Mouse (Mus musculus) limb, embryonic 14.5 days (tissue): ENCODE data around the gene Axin1. TPM values are rescaled to one million over a fixed set of nuclear protein-coding genes. Genes with fewer than 3 reads are reported as not detected.
A peak's percentile ranks its signal among the peaks of the same experiment; 100 is the strongest.

Experiments
- ATAC-seq: fragments of 200-750 bp; cut with Nextera tagmentation; 2 replicates; pipeline ENCODE4 v1.8.0; 2017; ENCODE audit warnings: low read depth, moderate number of reproducible peaks, moderate TSS enrichment; ENCODE audit not compliant: low FRiP score
- DNase-seq: peaks from one replicate; pipeline ENCODE4 v3.0.0-alpha.2; 2015; ENCODE audit warnings: low spot score
- H3K27ac ChIP-seq: fragments of 300-500 bp; sonication (generic); replicated peaks from 2 replicates; pipeline ENCODE4 v1.5.1; 2014; ENCODE audit warnings: low read depth, mild to moderate bottlenecking, low read length, moderate library complexity, mixed read lengths
- H3K27me3 ChIP-seq: fragments of 300-500 bp; sonication (generic); 2 replicates; pipeline ENCODE4 v1.6.1; 2014; ENCODE audit warnings: low read length, mixed read lengths; ENCODE audit not compliant: control insufficient read depth, insufficient read depth
- H3K36me3 ChIP-seq: fragments of 300-500 bp; sonication (generic); 2 replicates; pipeline ENCODE4 v1.6.1; 2014; ENCODE audit warnings: mild to moderate bottlenecking, low read length, moderate library complexity, mixed read lengths; ENCODE audit not compliant: control insufficient read depth, insufficient read depth
- H3K4me1 ChIP-seq: fragments of 300-500 bp; sonication (generic); 2 replicates; pipeline ENCODE4 v1.6.1; 2014; ENCODE audit warnings: antibody characterized with exemption, low read length, mixed read lengths; ENCODE audit not compliant: control insufficient read depth, insufficient read depth
- H3K4me2 ChIP-seq: fragments of 300-500 bp; sonication (generic); replicated peaks from 2 replicates; pipeline ENCODE4 v1.6.1; 2014; ENCODE audit warnings: low read depth, mild to moderate bottlenecking, low read length, moderate library complexity; ENCODE audit not compliant: severe bottlenecking
- H3K4me3 ChIP-seq: fragments of 300-500 bp; sonication (generic); replicated peaks from 2 replicates; pipeline ENCODE4 v1.5.1; 2014; ENCODE audit warnings: low read length
- H3K9ac ChIP-seq: fragments of 300-500 bp; sonication (generic); 2 replicates; pipeline ENCODE4 v1.6.1; 2014; ENCODE audit warnings: mild to moderate bottlenecking, low read depth, low read length, moderate library complexity; ENCODE audit not compliant: severe bottlenecking
- H3K9me3 ChIP-seq: fragments of 300-500 bp; sonication (generic); 2 replicates; pipeline ENCODE4 v1.6.1; 2016; ENCODE audit warnings: low read length; ENCODE audit not compliant: control insufficient read depth
- POLR2A ChIP-seq: fragments of 200-500 bp; IDR thresholded peaks from 2 replicates; pipeline ENCODE4 v1.8.0; 2012; ENCODE audit warnings: inconsistent platforms, mild to moderate bottlenecking, moderate library complexity, borderline replicate concordance; ENCODE audit not compliant: insufficient read depth, insufficient read length; ENCODE audit errors: extremely low read depth
- WGBS: fragments of 180-500 bp; shearing (Covaris S2); extraction: QIAGEN DNeasy Blood & Tissue Kit; methylation state at CpG from one replicate; pipeline ENCODE4 v1.1.7; 2014; 5-methylcytosine and 5-hydroxymethylcytosine counted together
- polyA plus RNA-seq, 2 experiments: library from polyadenylated mRNA; depleted of rRNA in 1 of 2; stranded (reverse) in 1 of 2; unstranded in 1 of 2; fragments of >200 nt; fragmentation: Nextera tagmentation in 1 of 2; extraction: Ambion mirVana in 1 of 2; gene quantifications; 2 replicates each; pipeline versions ENCODE4 v1.2.1 to v1.2.3; 2012 to 2014

Gene Axin1
- polyA plus RNA-seq, 2 experiments: 22.3 to 36.1 TPM

- no peak for TF ChIP-seq POLR2A
- H3K36me3 ChIP-seq: no peaks in the 10 kb centered on the region
- no peaks in the 10 kb centered on the region for H3K27me3 ChIP-seq
- H3K27ac ChIP-seq: peak within 1 kb of the TSS; percentile 85
- H3K4me3 ChIP-seq: peak within 1 kb of the TSS; percentile 62
- 15% methylated on average over 22 of the region's 33 CpGs for WGBS
- peak within 1 kb of the TSS; percentile 58 for H3K9ac ChIP-seq
- H3K9me3 ChIP-seq: no peaks in the 10 kb centered on the region
- H3K4me1 ChIP-seq: peaks cover 3% of the 10 kb centered on the region; the same call in 1 of the 2 replicates
- DNase-seq (peak; percentile 97), ATAC-seq (peak; percentile 97)
- peak within 1 kb of the TSS; percentile 56 for H3K4me2 ChIP-seq
Measured at GRCm38 (mm10) chr17:26244101-26244841, 105.8 kb downstream of the Axin1 start, which contains the start of gene Fam234a. Gene Fam234a, minus strand, starts transcription at chr17:26244242.

Other genes starting within 250 kb of the Axin1 start
- 53.3 and 73.6 TPM in 2 replicates for gene Rab40c, start 219.0 kb upstream of the Axin1 start, polyA plus RNA-seq (2012; rRNA removed)
- gene Rab40c, start 219.0 kb upstream of the Axin1 start, polyA plus RNA-seq (2014; fragmentation: Nextera tagmentation; extraction: Ambion mirVana): 20.8 and 23.2 TPM in 2 replicates
- 95.4 and 141 TPM in 2 replicates for gene Pigq, start 193.8 kb upstream of the Axin1 start, polyA plus RNA-seq (2012; rRNA removed)
- gene Pigq, start 193.8 kb upstream of the Axin1 start, polyA plus RNA-seq (2014; fragmentation: Nextera tagmentation; extraction: Ambion mirVana): 48.7 and 48.8 TPM in 2 replicates
- 0.10 TPM in 2 replicates for gene Nhlrc4, start 193.7 kb upstream of the Axin1 start, polyA plus RNA-seq (2012; rRNA removed)
- gene Nhlrc4, start 193.7 kb upstream of the Axin1 start, polyA plus RNA-seq (2014; fragmentation: Nextera tagmentation; extraction: Ambion mirVana): not detected in 2 replicates
- 0.25 and 0.26 TPM in 2 replicates for gene A930017K11Rik, start 186.1 kb upstream of the Axin1 start, polyA plus RNA-seq (2012; rRNA removed)
- gene A930017K11Rik, start 186.1 kb upstream of the Axin1 start, polyA plus RNA-seq (2014; fragmentation: Nextera tagmentation; extraction: Ambion mirVana): 0.23 and 0.35 TPM in 2 replicates
- 50.1 and 70.4 TPM in 2 replicates for gene Capn15, start 152.9 kb upstream of the Axin1 start, polyA plus RNA-seq (2012; rRNA removed)
- 31.0 and 31.2 TPM in 2 replicates for gene Capn15, start 152.9 kb upstream of the Axin1 start, polyA plus RNA-seq (2014; fragmentation: Nextera tagmentation; extraction: Ambion mirVana)
- gene Rab11fip3, start 69.1 kb upstream of the Axin1 start, polyA plus RNA-seq (2012; rRNA removed): 39.0 and 47.9 TPM in 2 replicates
- gene Rab11fip3, start 69.1 kb upstream of the Axin1 start, polyA plus RNA-seq (2014; fragmentation: Nextera tagmentation; extraction: Ambion mirVana): 17.8 and 18.0 TPM in 2 replicates
- gene Decr2, start 48.4 kb upstream of the Axin1 start, polyA plus RNA-seq (2012; rRNA removed): 32.5 and 34.7 TPM in 2 replicates
- gene Decr2, start 48.4 kb upstream of the Axin1 start, polyA plus RNA-seq (2014; fragmentation: Nextera tagmentation; extraction: Ambion mirVana): 19.0 and 23.3 TPM in 2 replicates
- 133 and 176 TPM in 2 replicates for gene Nme4, start 43.1 kb upstream of the Axin1 start, polyA plus RNA-seq (2012; rRNA removed)
- 104 and 106 TPM in 2 replicates for gene Nme4, start 43.1 kb upstream of the Axin1 start, polyA plus RNA-seq (2014; fragmentation: Nextera tagmentation; extraction: Ambion mirVana)
- 4.3 and 6.5 TPM in 2 replicates for gene Tmem8, start 25.4 kb upstream of the Axin1 start, polyA plus RNA-seq (2012; rRNA removed)
- 1.1 and 1.2 TPM in 2 replicates for gene Tmem8, start 25.4 kb upstream of the Axin1 start, polyA plus RNA-seq (2014; fragmentation: Nextera tagmentation; extraction: Ambion mirVana)
- gene Mrpl28, start 15.2 kb upstream of the Axin1 start, polyA plus RNA-seq (2012; rRNA removed): 96.1 and 98.9 TPM in 2 replicates
- 179 and 182 TPM in 2 replicates for gene Mrpl28, start 15.2 kb upstream of the Axin1 start, polyA plus RNA-seq (2014; fragmentation: Nextera tagmentation; extraction: Ambion mirVana)
- gene Pdia2, start 60.4 kb downstream of the Axin1 start, polyA plus RNA-seq (2012; rRNA removed): 0.33 and 0.51 TPM in 2 replicates
- 0.34 TPM in 1 of 2 replicates, not detected in the other for gene Pdia2, start 60.4 kb downstream of the Axin1 start, polyA plus RNA-seq (2014; fragmentation: Nextera tagmentation; extraction: Ambion mirVana)
- 13.9 and 17.0 TPM in 2 replicates for gene Rgs11, start 64.3 kb downstream of the Axin1 start, polyA plus RNA-seq (2012; rRNA removed)
- gene Rgs11, start 64.3 kb downstream of the Axin1 start, polyA plus RNA-seq (2014; fragmentation: Nextera tagmentation; extraction: Ambion mirVana): 5.3 and 8.4 TPM in 2 replicates
- 7.0 and 8.3 TPM in 2 replicates for gene Arhgdig, start 69.1 kb downstream of the Axin1 start, polyA plus RNA-seq (2012; rRNA removed)
- gene Arhgdig, start 69.1 kb downstream of the Axin1 start, polyA plus RNA-seq (2014; fragmentation: Nextera tagmentation; extraction: Ambion mirVana): 10.0 and 11.6 TPM in 2 replicates
- gene Fam234a, start 105.6 kb downstream of the Axin1 start, polyA plus RNA-seq (2012; rRNA removed): 39.2 and 49.6 TPM in 2 replicates
- 44.8 and 46.2 TPM in 2 replicates for gene Fam234a, start 105.6 kb downstream of the Axin1 start, polyA plus RNA-seq (2014; fragmentation: Nextera tagmentation; extraction: Ambion mirVana)
- gene Luc7l, start 114.2 kb downstream of the Axin1 start, polyA plus RNA-seq (2012; rRNA removed): 126 and 129 TPM in 2 replicates
- 101 and 113 TPM in 2 replicates for gene Luc7l, start 114.2 kb downstream of the Axin1 start, polyA plus RNA-seq (2014; fragmentation: Nextera tagmentation; extraction: Ambion mirVana)